Mouse (Mus musculus): ENCODE measurements around the gene Sltm. TPM values are rescaled to one million over a fixed set of nuclear protein-coding genes. Genes with fewer than 3 reads are reported as not detected.

Gene Sltm
- total RNA-seq (2012; rRNA removed) (37.6 and 42.5 TPM in 2 replicates), total RNA-seq (2014; rRNA removed) (42.4 and 47.7 TPM in 2 replicates), polyA plus RNA-seq (2012; ENCODE audit: insufficient read length, low read depth) (94.5 and 104 TPM in 2 replicates)

DNA sequence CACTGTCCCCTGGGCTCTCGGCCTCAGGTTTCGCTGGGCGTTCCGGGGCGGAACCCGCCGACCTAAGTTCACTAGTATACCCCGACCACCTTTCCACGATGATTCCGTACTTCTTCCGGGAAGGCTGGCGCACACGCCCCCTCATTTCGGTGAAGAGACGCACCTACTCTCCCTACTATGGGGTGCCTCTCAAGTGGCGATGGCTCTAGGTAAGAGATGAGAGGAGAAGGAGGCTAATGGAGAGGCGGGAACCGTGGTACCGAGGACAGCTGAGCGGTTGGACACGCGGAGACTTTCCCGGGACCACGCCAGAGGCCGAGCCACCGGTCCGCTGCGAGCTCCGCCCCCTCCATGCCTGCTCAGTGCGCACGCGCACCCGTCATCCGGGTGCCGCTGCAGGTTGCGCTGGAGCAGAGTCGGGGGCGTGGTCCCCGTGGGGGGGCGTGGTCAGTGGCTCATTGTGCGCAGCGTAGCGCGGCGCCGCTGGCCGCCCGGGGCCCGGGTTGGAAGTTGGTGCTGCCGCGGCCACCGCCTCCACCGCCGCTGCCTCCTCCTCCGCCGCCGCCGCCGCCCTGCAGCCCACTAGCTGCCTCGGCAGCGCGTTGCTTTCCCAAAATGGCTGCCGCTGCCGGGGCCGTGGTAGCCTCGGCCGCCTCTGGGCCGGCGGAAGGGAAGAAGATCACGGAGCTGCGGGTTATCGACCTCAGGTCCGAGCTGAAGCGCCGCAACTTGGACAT, at the start of gene Sltm:
Gene Sltm, plus strand, starts transcription at position 450 of the 737 bp plus-strand sequence.
- no peak for TF ChIP-seq JUN (IDR thresholded peaks at IDR 0.05; ENCODE audit: insufficient read depth, low read depth, low read length)
- 0 out of 2 replicates have a peak, but pooled peaks have one; percentile 35 for TF ChIP-seq TBP (conservative IDR thresholded peaks at IDR 0.05; ENCODE audit: low read depth, low read length)
- TF ChIP-seq ZMIZ1 (IDR thresholded peaks at IDR 0.05; ENCODE audit: low read depth, low read length): peak; percentile 85
- TF ChIP-seq MAZ (IDR thresholded peaks at IDR 0.05; ENCODE audit: low read depth, low read length): 0 out of 2 replicates have a peak, but pooled peaks have one; percentile 28
- TF ChIP-seq MEF2A (IDR thresholded peaks at IDR 0.05; ENCODE audit: borderline replicate concordance, low read depth, low read length): 0 out of 2 replicates have a peak, but pooled peaks have one; percentile 31
- 0 out of 2 replicates have a peak, but pooled peaks have one; percentile 97 for TF ChIP-seq UBTF (IDR thresholded peaks at IDR 0.05; ENCODE audit: low read depth, low read length)
- TF ChIP-seq SIN3A (IDR thresholded peaks at IDR 0.05; ENCODE audit: low read length): peak; percentile 90
- peak; percentile 85 for TF ChIP-seq NELFE (IDR thresholded peaks at IDR 0.05; ENCODE audit: low read depth, low read length)
- TF ChIP-seq MAX (IDR thresholded peaks at IDR 0.05; ENCODE audit: low read length): peak; percentile 73; the same call in 1 of the 2 replicates
- peak; percentile 98 for TF ChIP-seq NRF1 (IDR thresholded peaks at IDR 0.05; ENCODE audit: low read depth, low read length)
- no peak for TF ChIP-seq ZC3H11A (IDR thresholded peaks at IDR 0.05; ENCODE audit: low read depth, low read length)
- TF ChIP-seq MYC (IDR thresholded peaks at IDR 0.05; ENCODE audit: low read depth, low read length): peak; percentile 89
- TF ChIP-seq POLR2AphosphoS2 (IDR thresholded peaks at IDR 0.05; ENCODE audit: low read depth, low read length): peak; percentile 59; the same call in 1 of the 2 replicates
- no peak for TF ChIP-seq MAFK (IDR thresholded peaks at IDR 0.05; ENCODE audit: insufficient replicate concordance, low read length)
- no peak for TF ChIP-seq ZNF384 (IDR thresholded peaks at IDR 0.05; ENCODE audit: low read depth, low read length)
- peak; percentile 45 for TF ChIP-seq HCFC1 (IDR thresholded peaks at IDR 0.05; ENCODE audit: low read depth, low read length)
- peak; percentile 92 for TF ChIP-seq MXI1 (IDR thresholded peaks at IDR 0.05; ENCODE audit: low read depth, low read length)
- 0 out of 2 replicates have a peak, but pooled peaks have one; percentile 23 for TF ChIP-seq CHD2 (IDR thresholded peaks at IDR 0.05; ENCODE audit: low read length)
- peak; percentile 83 for TF ChIP-seq POLR2A (IDR thresholded peaks at IDR 0.05; ENCODE audit: low read depth, low read length)
- no peak for TF ChIP-seq USF2 (conservative IDR thresholded peaks at IDR 0.05; ENCODE audit: low read depth, low read length)
- 0 out of 2 replicates have a peak, but pooled peaks have one; percentile 49 for TF ChIP-seq KAT2A (IDR thresholded peaks at IDR 0.05; ENCODE audit: insufficient replicate concordance, low read length)
- peak; percentile 79 for TF ChIP-seq ELF1 (IDR thresholded peaks at IDR 0.05; ENCODE audit: low read depth, low read length)
- TF ChIP-seq E2F4 (IDR thresholded peaks at IDR 0.05; ENCODE audit: insufficient replicate concordance, low read depth, low read length): no peak
- TF ChIP-seq TCF12 (IDR thresholded peaks at IDR 0.05; ENCODE audit: low read depth, low read length): peak; percentile 25; the same call in 1 of the 2 replicates
- in situ Hi-C loops (cut with MboI; ENCODE audit: low pct_ligation_motif_present, low pct_unique_long_range_greater_than_20kb, low sequenced_read_pairs) (no loop called here), dilution Hi-C loops (cut with MboI; ENCODE audit: extremely low pct_ligation_motif_present, extremely low pct_unique_long_range_greater_than_20kb, low sequenced_read_pairs) (no loop called here)
- H3K27ac ChIP-seq (ENCODE audit: insufficient read depth, low read depth): peak within 1 kb of the TSS; percentile 91
- peaks cover 0 to 20% of the 10 kb centered on the region in 2 experiments; a peak in 2 of 4 replicates for H3K4me1 ChIP-seq (ENCODE audit: control insufficient read depth in 1 of 2, insufficient read depth in 2 of 2)
- H3K4me2 ChIP-seq (ENCODE audit: insufficient read depth, low read depth, poor library complexity, severe bottlenecking): peak within 1 kb of the TSS; percentile 92
- DNase-seq (ENCODE audit: extremely low read depth): peak; percentile 94
- no peaks in the 10 kb centered on the region for H3K9me3 ChIP-seq (replicated peaks; ENCODE audit: low read length)
- peaks cover 23% of the 10 kb centered on the region for H3K79me2 ChIP-seq (replicated peaks; ENCODE audit: control insufficient read depth, extremely low read depth, insufficient read depth, poor library complexity, severe bottlenecking)
- peak within 1 kb of the TSS; percentile 70 to 99 (median 89) for H3K4me3 ChIP-seq (replicated peaks in 1 of 3; ENCODE audit: low read depth in 2 of 3, low read length in 2 of 3, poor library complexity in 1 of 3)
- peaks cover 0 to 10% of the 10 kb centered on the region in 2 experiments for H3K36me3 ChIP-seq (replicated peaks in 1 of 2; ENCODE audit: control insufficient read depth in 1 of 2, insufficient read depth in 1 of 2, low read length in 1 of 2)
- H3K27me3 ChIP-seq (replicated peaks): peaks cover 2% of the 10 kb centered on the region
- H3K9ac ChIP-seq (ENCODE audit: insufficient read depth, low read depth): peak within 1 kb of the TSS; percentile 77

Measured in CH12.LX (cell line).